ENCODE assay signal across 9 mouse cellular contexts in genomic region chr8:77419731-77420130, GRCm38 (mm10).
A peak's percentile ranks its signal among the peaks of the same experiment; 100 is the strongest.
DNase-seq lines count a peak whose midpoint lies in the region; ATAC-seq and TF ChIP-seq lines count a peak whose summit lies in the region.
"Had no signal": no experiment of that assay in that cellular context is flagged by ENCODE, and none has a peak within 500 bp of the region (broad histone marks: within the 10 kb centered on the region; RNA-seq: fewer than 3 reads in every experiment).

No protein-coding gene starts in this region.

- no peak overlapping the region for H3K27ac ChIP-seq in heart, embryonic 11.5 days (ENCODE audit: low read depth, low read length)
- H3K27ac ChIP-seq in cortical plate, adult 2 months (ENCODE audit: insufficient read depth, low read length): no peak overlapping the region

- H3K27me3 ChIP-seq in heart, embryonic 11.5 days (ENCODE audit: control insufficient read depth, insufficient read depth, low read length): no peaks in the 10 kb centered on the region
- H3K27me3 ChIP-seq: megakaryocyte, embryonic 14.5 days had no signal

- H3K36me3 ChIP-seq in heart, embryonic 11.5 days (ENCODE audit: control insufficient read depth, insufficient read depth, low read length): no peaks in the 10 kb centered on the region; the same call in 1 of the 2 replicates

- no peak for TF ChIP-seq POLR2A in cortical plate, adult 2 months (IDR thresholded peaks at IDR 0.05; ENCODE audit: extremely low read depth, insufficient read depth, low read length)

- DNase-seq in heart, adult 8-10 months (ENCODE audit: low spot score): peak; percentile 77
- peak; percentile 65 for DNase-seq in adrenal gland, adult 2 months
- peak; percentile 77 to 88 for DNase-seq in heart, postnatal 10 days
- peak; percentile 73 to 77 for DNase-seq in layer of hippocampus, postnatal 14 days (ENCODE audit: low spot score in 2 of 2)
- DNase-seq in right cerebral cortex, postnatal 4 days: peak; percentile 78

- no peaks in the 10 kb centered on the region for H3K4me1 ChIP-seq in heart, embryonic 11.5 days (ENCODE audit: control insufficient read depth, insufficient read depth, low read length)
- peaks cover 3% of the 10 kb centered on the region; the same call in 1 of the 2 replicates for H3K4me1 ChIP-seq in cortical plate, adult 2 months (ENCODE audit: control insufficient read depth, insufficient read depth, low read length)

- H3K4me2 ChIP-seq in heart, embryonic 11.5 days: no peak overlapping the region

- H3K9ac ChIP-seq in heart, embryonic 11.5 days (ENCODE audit: low read depth, low read length): no peak overlapping the region

- H3K4me3 ChIP-seq in heart, embryonic 11.5 days (ENCODE audit: low read depth, low read length): no peak overlapping the region
- no peak overlapping the region for H3K4me3 ChIP-seq in cortical plate, adult 2 months (ENCODE audit: insufficient read depth, low read length)
- H3K4me3 ChIP-seq: megakaryocyte, embryonic 14.5 days had no signal

- H3K9me3 ChIP-seq in heart, embryonic 11.5 days (replicated peaks; ENCODE audit: control insufficient read depth, low read length): no peaks in the 10 kb centered on the region
- H3K9me3 ChIP-seq: megakaryocyte, embryonic 14.5 days had no signal

- intact Hi-C loops in heart, postnatal 10 days (cut with DNase I): loop anchor here (1.0 to 10.0 kb wide), 3 partner anchors 105 to 585 kb away; no protein-coding TSS in a partner anchor

- ATAC-seq in heart, embryonic 11.5 days (replicated peaks; ENCODE audit: insufficient number of reproducible peaks, low FRiP score, low TSS enrichment): no peak
- peak; percentile 64 for ATAC-seq in megakaryocyte-erythroid progenitor cell, adult 5-6 weeks (replicated peaks; ENCODE audit: low FRiP score, low TSS enrichment, poor library complexity, severe bottlenecking)

- TF ChIP-seq CTCF in cortical plate, adult 2 months (IDR thresholded peaks at IDR 0.05; ENCODE audit: extremely low read depth, insufficient read depth, low read length): peak; percentile 69

- WGBS in heart, embryonic 11.5 days (ENCODE audit: insufficient replicate concordance): 53% methylated on average over 4 of the region's 4 CpGs
